Mouse (Mus musculus): ENCODE data around the gene 1110065P20Rik. TPM values are rescaled to one million over a fixed set of nuclear protein-coding genes. Genes with fewer than 3 reads are reported as not detected.

The 1110065P20Rik gene
- 47.9 and 61.7 TPM in 2 replicates for polyA plus RNA-seq (2016; fragmentation: Nextera tagmentation; extraction: Ambion mirVana)

- WGBS = under 1% methylated on average over 75 of the region's 75 CpGs
- peak; percentile 42 for DNase-seq (ENCODE audit: low spot score)
- H3K36me3 ChIP-seq = peaks cover 44% of the 10 kb centered on the region
- H3K4me1 ChIP-seq (replicated peaks) = peaks cover 24% of the 10 kb centered on the region
- peak within 1 kb of the TSS; percentile 99 for H3K4me3 ChIP-seq
- H3K27ac ChIP-seq = peak within 1 kb of the TSS; percentile 97
- no peaks in the 10 kb centered on the region for H3K9me3 ChIP-seq
- H3K27me3 ChIP-seq (ENCODE audit: insufficient read depth, poor library complexity, severe bottlenecking) = no peaks in the 10 kb centered on the region
These were observed at the start of gene 1110065P20Rik for GRCm38 (mm10) chr4:124850933-124851658. Gene 1110065P20Rik (minus strand): TSS chr4:124851196.

- H3K4me1 ChIP-seq (replicated peaks) = peaks cover 49% of the 10 kb centered on the region
- H3K4me3 ChIP-seq = no peak overlapping the region
- peaks cover 4% of the 10 kb centered on the region; the same call in 1 of the 2 replicates for H3K36me3 ChIP-seq
- peaks cover 49% of the 10 kb centered on the region for H3K27me3 ChIP-seq (ENCODE audit: insufficient read depth, poor library complexity, severe bottlenecking)
- H3K9me3 ChIP-seq = no peaks in the 10 kb centered on the region
- H3K27ac ChIP-seq = peak overlapping the region; percentile 82
- WGBS = 56% methylated on average over 5 of the region's 5 CpGs
- DNase-seq (ENCODE audit: low spot score) = no peak
These were observed 48.9 kb upstream of the 1110065P20Rik start for GRCm38 (mm10) chr4:124899906-124900305.

- Histone ChIP-seq H3K27ac (peak overlapping the region; percentile 82), H3K4me3 (no peak overlapping the region; the same call in 1 of the 2 replicates), H3K9me3 (no peaks in the 10 kb centered on the region), H3K4me1 (replicated peaks) (peaks cover 58% of the 10 kb centered on the region), H3K27me3 (ENCODE audit: insufficient read depth, poor library complexity, severe bottlenecking) (peaks cover 63% of the 10 kb centered on the region), H3K36me3 (peaks cover 4% of the 10 kb centered on the region; the same call in 1 of the 2 replicates)
- 24% methylated on average over 10 of the region's 10 CpGs for WGBS
- peak; percentile 61 for DNase-seq (ENCODE audit: low spot score)
These were observed 47.4 kb upstream of the 1110065P20Rik start for GRCm38 (mm10) chr4:124898428-124898827.

- peak; percentile 37 for DNase-seq (ENCODE audit: low spot score)
- Histone ChIP-seq H3K27me3 (ENCODE audit: insufficient read depth, poor library complexity, severe bottlenecking) (peaks cover 74% of the 10 kb centered on the region), H3K4me3 (peak overlapping the region; percentile 58), H3K27ac (peak overlapping the region; percentile 70), H3K9me3 (no peaks in the 10 kb centered on the region), H3K36me3 (no peaks in the 10 kb centered on the region), H3K4me1 (replicated peaks) (peaks cover 46% of the 10 kb centered on the region)
- WGBS = 1% methylated on average over 83 of the region's 83 CpGs
These were observed 43.8 kb upstream of the 1110065P20Rik start for GRCm38 (mm10) chr4:124894508-124895428.

- DNase-seq (ENCODE audit: low spot score) = peak; percentile 20
- Histone ChIP-seq H3K27me3 (ENCODE audit: insufficient read depth, poor library complexity, severe bottlenecking) (peaks cover 73% of the 10 kb centered on the region), H3K27ac (0 out of 2 replicates have a peak overlapping the region, but pooled peaks have one; percentile 70), H3K9me3 (no peaks in the 10 kb centered on the region), H3K4me3 (peak overlapping the region; percentile 58), H3K4me1 (replicated peaks) (peaks cover 36% of the 10 kb centered on the region), H3K36me3 (no peaks in the 10 kb centered on the region)
- WGBS = 23% methylated on average over 6 of the region's 6 CpGs
These were observed 42.8 kb upstream of the 1110065P20Rik start for GRCm38 (mm10) chr4:124893769-124894168.

- Histone ChIP-seq H3K27me3 (ENCODE audit: insufficient read depth, poor library complexity, severe bottlenecking) (peaks cover 81% of the 10 kb centered on the region), H3K9me3 (no peaks in the 10 kb centered on the region), H3K4me3 (no peak overlapping the region), H3K36me3 (no peaks in the 10 kb centered on the region), H3K4me1 (replicated peaks) (peaks cover 23% of the 10 kb centered on the region), H3K27ac (no peak overlapping the region)
- 80% methylated on average over 5 of the region's 5 CpGs for WGBS
- no peak for DNase-seq (ENCODE audit: low spot score)
These were observed 39.8 kb upstream of the 1110065P20Rik start for GRCm38 (mm10) chr4:124890831-124891230.

GRCm38 (mm10) chr4:124889935-124890334, 38.9 kb upstream of the 1110065P20Rik start:
- no peak for DNase-seq (ENCODE audit: low spot score)
- Histone ChIP-seq H3K4me3 (no peak overlapping the region), H3K4me1 (replicated peaks) (peaks cover 18% of the 10 kb centered on the region), H3K36me3 (no peaks in the 10 kb centered on the region), H3K9me3 (no peaks in the 10 kb centered on the region), H3K27ac (no peak overlapping the region), H3K27me3 (ENCODE audit: insufficient read depth, poor library complexity, severe bottlenecking) (peaks cover 79% of the 10 kb centered on the region)
- WGBS = 92% methylated on average over 2 of the region's 2 CpGs

GRCm38 (mm10) chr4:124888702-124889101, 37.7 kb upstream of the 1110065P20Rik start:
- WGBS = 72% methylated on average over 7 of the region's 7 CpGs
- Histone ChIP-seq H3K4me1 (replicated peaks) (peaks cover 7% of the 10 kb centered on the region), H3K27me3 (ENCODE audit: insufficient read depth, poor library complexity, severe bottlenecking) (peaks cover 78% of the 10 kb centered on the region), H3K9me3 (no peaks in the 10 kb centered on the region), H3K4me3 (no peak overlapping the region), H3K36me3 (no peaks in the 10 kb centered on the region), H3K27ac (no peak overlapping the region)
- DNase-seq (ENCODE audit: low spot score) = no peak

GRCm38 (mm10) chr4:124882151-124882729, 31.2 kb upstream of the 1110065P20Rik start:
- Histone ChIP-seq H3K27ac (peak overlapping the region; percentile 76), H3K27me3 (ENCODE audit: insufficient read depth, poor library complexity, severe bottlenecking) (peaks cover 81% of the 10 kb centered on the region), H3K9me3 (peaks cover 8% of the 10 kb centered on the region; the same call in 1 of the 2 replicates), H3K4me3 (peak overlapping the region; percentile 51), H3K36me3 (no peaks in the 10 kb centered on the region), H3K4me1 (replicated peaks) (peaks cover 43% of the 10 kb centered on the region)
- under 1% methylated on average over 37 of the region's 37 CpGs for WGBS
- DNase-seq (ENCODE audit: low spot score) = peak; percentile 66

- Histone ChIP-seq H3K27ac (peak overlapping the region; percentile 76), H3K27me3 (ENCODE audit: insufficient read depth, poor library complexity, severe bottlenecking) (peaks cover 76% of the 10 kb centered on the region), H3K4me1 (replicated peaks) (peaks cover 43% of the 10 kb centered on the region), H3K36me3 (no peaks in the 10 kb centered on the region), H3K4me3 (peak overlapping the region; percentile 51), H3K9me3 (peaks cover 8% of the 10 kb centered on the region; the same call in 1 of the 2 replicates)
- DNase-seq (ENCODE audit: low spot score) = peak; percentile 94
- WGBS = under 1% methylated on average over 37 of the region's 37 CpGs
These were observed 30.4 kb upstream of the 1110065P20Rik start for GRCm38 (mm10) chr4:124881341-124881908.

GRCm38 (mm10) chr4:124880599-124880998, 29.6 kb upstream of the 1110065P20Rik start, which contains the start of gene Epha10:
Gene Epha10 (plus strand): TSS chr4:124880899.
- Histone ChIP-seq H3K9me3 (peaks cover 8% of the 10 kb centered on the region; the same call in 1 of the 2 replicates), H3K4me1 (replicated peaks) (peaks cover 43% of the 10 kb centered on the region), H3K27me3 (ENCODE audit: insufficient read depth, poor library complexity, severe bottlenecking) (peaks cover 68% of the 10 kb centered on the region), H3K36me3 (no peaks in the 10 kb centered on the region), H3K27ac (peak within 1 kb of the TSS; percentile 76), H3K4me3 (peak within 1 kb of the TSS; percentile 51)
- 6% methylated on average over 11 of the region's 11 CpGs for WGBS
- DNase-seq (ENCODE audit: low spot score) = peak; percentile 19

- H3K36me3 ChIP-seq = no peaks in the 10 kb centered on the region
- H3K4me3 ChIP-seq = no peak overlapping the region
- H3K4me1 ChIP-seq (replicated peaks) = no peaks in the 10 kb centered on the region
- DNase-seq (ENCODE audit: low spot score) = no peak
- no peak overlapping the region for H3K27ac ChIP-seq
- H3K27me3 ChIP-seq (ENCODE audit: insufficient read depth, poor library complexity, severe bottlenecking) = no peaks in the 10 kb centered on the region
- WGBS = 85% methylated on average over 1 of the region's 1 CpGs
- H3K9me3 ChIP-seq = peaks cover 2% of the 10 kb centered on the region; the same call in 1 of the 2 replicates
These were observed 21.7 kb upstream of the 1110065P20Rik start for GRCm38 (mm10) chr4:124872719-124873118.
